Comparison of ENCODE assay signal across 8 mouse cellular contexts in the genomic region with DNA sequence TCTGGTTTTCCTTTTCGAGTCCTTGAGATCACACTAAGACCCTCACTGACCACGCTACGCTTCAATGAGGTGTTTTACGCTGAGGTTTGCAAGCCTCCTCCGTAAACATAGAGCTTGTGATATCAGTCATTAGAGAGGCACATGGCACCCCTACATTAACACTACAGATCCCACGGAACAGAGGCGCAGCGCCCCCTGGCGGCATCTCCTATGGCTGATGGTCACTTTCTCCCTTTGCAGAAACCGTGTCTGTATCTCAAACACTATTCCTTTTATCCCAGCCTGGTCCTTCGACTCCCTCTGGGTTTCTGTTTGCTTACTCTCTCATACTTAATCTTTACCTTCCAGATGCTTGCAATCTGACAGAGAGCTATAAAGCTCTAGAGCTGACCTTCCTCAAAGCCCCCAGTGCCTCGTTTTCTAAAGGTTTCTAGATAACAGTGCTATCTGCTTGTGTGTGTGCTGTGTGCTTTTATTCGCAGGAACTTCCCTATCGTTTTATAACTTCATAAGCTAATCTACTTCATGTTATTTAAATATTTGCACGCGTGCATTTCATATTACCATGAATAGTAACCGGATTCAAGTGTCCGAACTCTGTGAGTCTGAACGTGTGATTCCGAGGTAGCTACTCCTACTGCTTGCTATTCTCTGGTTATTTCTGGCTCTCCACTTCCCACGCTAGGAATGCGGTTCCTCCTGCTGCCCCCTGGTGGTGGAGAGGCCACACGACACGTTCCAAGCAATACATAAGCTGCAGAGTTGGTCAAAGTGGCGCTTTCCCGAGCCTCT. TPM values are rescaled to one million over a fixed set of nuclear protein-coding genes. Genes with fewer than 3 reads are reported as not detected.
A peak's percentile ranks its signal among the peaks of the same experiment; 100 is the strongest.
DNase-seq lines count a peak whose midpoint lies in the region; ATAC-seq lines count a peak whose summit lies in the region.

No protein-coding gene starts in this region.

- H3K36me3 ChIP-seq in hindbrain, embryonic 13.5 days, result no peaks in the 10 kb centered on the region

- ATAC-seq in hindbrain, embryonic 13.5 days (ENCODE audit: low FRiP score), result peak; percentile 69

- H3K4me2 ChIP-seq in hindbrain, embryonic 13.5 days, result peak overlapping the region; percentile 33

- 20% methylated on average over 26 of the region's 26 CpGs for WGBS in hindbrain, embryonic 13.5 days

- no peaks in the 10 kb centered on the region for H3K27me3 ChIP-seq in hindbrain, embryonic 13.5 days

- H3K9ac ChIP-seq in hindbrain, embryonic 13.5 days, result no peak overlapping the region; the same call in 1 of the 2 replicates

- peak; percentile 91 for DNase-seq in Muller cell, postnatal 12 days (ENCODE audit: inconsistent ontology term)
- DNase-seq in cerebellum, postnatal 10 days, result peak; percentile 94 to 96
- DNase-seq in frontal cortex, postnatal 14 days (ENCODE audit: low spot score in 2 of 2), result peak; percentile 73 to 87
- peak; percentile 74 to 95 for DNase-seq in layer of hippocampus, postnatal 25 days (ENCODE audit: extremely low spot score in 1 of 2, low spot score in 1 of 2)
- peak; percentile 93 for DNase-seq in lung, postnatal 14 days
- DNase-seq in retina, adult 2 months (ENCODE audit: low read depth, low spot score), result peak; percentile 56
- DNase-seq in thymus, postnatal 36 days, result peak; percentile 50 to 62

- H3K27ac ChIP-seq in hindbrain, embryonic 13.5 days, result no peak overlapping the region

- H3K4me1 ChIP-seq in hindbrain, embryonic 13.5 days (replicated peaks), result peaks cover 3% of the 10 kb centered on the region; the same call in 1 of the 2 replicates

- no peaks in the 10 kb centered on the region for H3K9me3 ChIP-seq in hindbrain, embryonic 13.5 days

- H3K4me3 ChIP-seq in hindbrain, embryonic 13.5 days, result 0 out of 2 replicates have a peak overlapping the region, but pooled peaks have one; percentile 4

RNA-seq across cellular contexts. Expression of a gene that starts 23.0 kb away (rescaled TPM):
- polyA plus RNA-seq in hindbrain, embryonic 13.5 days (2015; fragmentation: Nextera tagmentation; extraction: Ambion mirVana), result 2.3 and 2.6 TPM in 2 replicates
- 1 to 10 TPM; 4.2 to 4.3 TPM for total RNA-seq in layer of hippocampus, postnatal 25 days (2021)
